Mouse (Mus musculus): Measurements from ENCODE around the gene Srsf6.
A peak's percentile ranks its signal among the peaks of the same experiment; 100 is the strongest.

Gene Srsf6

GRCm38 (mm10) chr2:162932706-162933105, 1.4 kb downstream of the Srsf6 start:
- no peak for DNase-seq (ENCODE audit: low spot score)

GRCm38 (mm10) chr2:162934421-162934820, 3.1 kb downstream of the Srsf6 start:
- no peak for DNase-seq (ENCODE audit: low spot score)

GRCm38 (mm10) chr2:162935700-162936099, 4.4 kb downstream of the Srsf6 start:
- no peak for DNase-seq (ENCODE audit: low spot score)

- no peak for DNase-seq (ENCODE audit: low spot score)
Observed at GRCm38 (mm10) chr2:162939562-162939961, 8.2 kb downstream of the Srsf6 start.

- DNase-seq (ENCODE audit: low spot score) = no peak
Observed at GRCm38 (mm10) chr2:162943148-162943846, 12.0 kb downstream of the Srsf6 start, which contains the start of gene L3mbtl1. Gene L3mbtl1 (plus strand): TSS chr2:162943472.

- DNase-seq (ENCODE audit: low spot score) = no peak
Observed at GRCm38 (mm10) chr2:162943931-162944330, 12.6 kb downstream of the Srsf6 start.

GRCm38 (mm10) chr2:162946964-162947363, 15.6 kb downstream of the Srsf6 start:
- no peak for DNase-seq (ENCODE audit: low spot score)

- DNase-seq (ENCODE audit: low spot score) = no peak
Observed at GRCm38 (mm10) chr2:162947736-162948135, 16.4 kb downstream of the Srsf6 start.

- DNase-seq (ENCODE audit: low spot score) = no peak
Observed at GRCm38 (mm10) chr2:162948221-162948620, 16.9 kb downstream of the Srsf6 start.

- no peak for DNase-seq (ENCODE audit: low spot score)
Observed at GRCm38 (mm10) chr2:162950776-162951175, 19.4 kb downstream of the Srsf6 start.

- no peak for DNase-seq (ENCODE audit: low spot score)
Observed at GRCm38 (mm10) chr2:162956843-162957242, 25.5 kb downstream of the Srsf6 start.

GRCm38 (mm10) chr2:162961321-162961720, 30.0 kb downstream of the Srsf6 start:
- no peak for DNase-seq (ENCODE audit: low spot score)

- DNase-seq (ENCODE audit: low spot score) = no peak
Observed at GRCm38 (mm10) chr2:162966734-162967133, 35.4 kb downstream of the Srsf6 start.

GRCm38 (mm10) chr2:162968357-162968756, 37.0 kb downstream of the Srsf6 start:
- peak; percentile 60 for DNase-seq (ENCODE audit: low spot score)

GRCm38 (mm10) chr2:162969101-162969500, 37.8 kb downstream of the Srsf6 start:
- DNase-seq (ENCODE audit: low spot score) = no peak

GRCm38 (mm10) chr2:162970896-162971295, 39.6 kb downstream of the Srsf6 start:
- DNase-seq (ENCODE audit: low spot score) = no peak

GRCm38 (mm10) chr2:162972752-162973151, 41.4 kb downstream of the Srsf6 start:
- no peak for DNase-seq (ENCODE audit: low spot score)

GRCm38 (mm10) chr2:162973206-162973605, 41.9 kb downstream of the Srsf6 start:
- no peak for DNase-seq (ENCODE audit: low spot score)

- peak; percentile 83 for DNase-seq (ENCODE audit: low spot score)
Observed at GRCm38 (mm10) chr2:162973637-162974036, 42.3 kb downstream of the Srsf6 start.

GRCm38 (mm10) chr2:162975157-162975775, 43.9 kb downstream of the Srsf6 start:
- peak; percentile 51 for DNase-seq (ENCODE audit: low spot score)

- no peak for DNase-seq (ENCODE audit: low spot score)
Observed at GRCm38 (mm10) chr2:162976001-162976400, 44.7 kb downstream of the Srsf6 start.

GRCm38 (mm10) chr2:162984381-162984780, 53.1 kb downstream of the Srsf6 start:
- DNase-seq (ENCODE audit: low spot score) = no peak

- peak; percentile 72 for DNase-seq (ENCODE audit: low spot score)
Observed at GRCm38 (mm10) chr2:162985923-162986322, 54.6 kb downstream of the Srsf6 start.

Data from MN1 (cell line).